Mouse (Mus musculus) gastrocnemius, postnatal 14 days (tissue): ENCODE results near the gene 9530003J23Rik. TPM values are rescaled to one million over a fixed set of nuclear protein-coding genes. Genes with fewer than 3 reads are reported as not detected.

ENCODE experiments used
- DNase-seq: peaks from one replicate; pipeline ENCODE4 v3.0.0; 2021; ENCODE audit warnings: mixed read lengths
- intact Hi-C: fragments of 180-260 bp; cut with DNase I; formaldehyde crosslinking; loops from one replicate; pipeline ENCODE4 v1.15.1; 2025; ENCODE audit warnings: low total_unique reads
- total RNA-seq, 2 experiments: library from RNA; stranded (reverse); gene quantifications; 2 replicates each; pipeline ENCODE4 v1.2.3; 2021

Gene 9530003J23Rik
- total RNA-seq, 2 experiments from 2014 or later, result not detected

DNA sequence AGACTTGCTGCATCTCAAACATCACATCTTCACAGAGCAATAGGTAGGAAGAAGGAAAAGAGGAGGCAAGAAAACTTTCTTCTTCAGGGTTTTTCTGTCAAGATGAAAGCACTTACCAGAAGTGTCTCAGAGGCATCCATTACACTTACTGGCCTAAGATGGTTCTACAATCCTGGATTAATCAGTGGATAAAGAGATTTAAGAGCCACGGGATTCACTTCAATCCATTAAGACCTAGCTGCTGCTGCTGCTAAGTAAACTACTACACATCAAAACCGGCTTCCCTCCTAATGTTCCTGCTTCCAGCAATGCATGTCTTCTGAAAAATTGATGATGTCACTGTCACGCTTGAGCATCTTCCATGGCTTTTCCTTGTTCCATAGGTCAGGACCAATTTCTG lies 41.8 kb downstream of the 9530003J23Rik start:
- DNase-seq, result no peak

DNA sequence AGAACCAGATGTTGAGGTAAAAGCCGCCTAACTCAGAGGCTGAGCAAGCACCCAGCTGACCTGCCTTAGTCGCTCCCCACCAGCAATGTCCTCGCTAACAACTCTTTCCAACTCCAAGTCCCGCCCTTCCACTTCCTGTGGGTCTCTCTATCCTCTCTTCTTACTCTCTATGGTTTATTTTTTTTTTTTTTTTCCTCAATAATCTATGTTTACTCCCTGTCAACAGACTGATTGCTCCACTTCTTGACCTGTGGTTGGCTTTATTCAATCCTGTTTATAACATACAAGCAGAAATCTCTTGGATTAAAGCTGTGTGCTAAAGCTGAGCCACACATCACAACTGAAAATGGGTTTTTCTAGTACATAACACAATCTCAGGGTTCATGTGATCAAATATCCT lies 42.8 kb downstream of the 9530003J23Rik start:
- no peak for DNase-seq
- intact Hi-C loops, result no loop called here

More for the DNA sequence above, 41.8 kb downstream of the 9530003J23Rik start:
- intact Hi-C loops, result no loop called here

DNA sequence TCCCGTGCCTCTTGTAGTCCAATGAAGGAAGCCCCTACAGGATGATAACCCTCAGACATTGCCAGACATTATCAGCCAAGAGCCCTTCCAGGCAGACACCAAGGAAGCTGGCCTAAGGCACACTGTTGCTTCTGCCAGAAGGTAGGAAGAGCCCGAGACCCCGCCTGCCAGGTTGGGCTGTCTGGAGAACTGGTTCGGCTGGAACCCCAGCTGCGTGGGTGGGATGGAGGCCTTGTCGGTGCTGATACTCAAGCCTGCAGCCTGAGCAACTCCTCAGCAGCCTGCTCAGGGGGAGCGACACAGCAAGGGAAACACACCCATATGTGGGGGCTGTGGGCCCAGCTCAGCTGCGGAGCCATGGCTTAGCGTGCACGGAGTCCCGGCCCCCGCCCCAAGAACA lies 43.5 kb downstream of the 9530003J23Rik start:
- intact Hi-C loops, result no loop called here
- no peak for DNase-seq

DNA sequence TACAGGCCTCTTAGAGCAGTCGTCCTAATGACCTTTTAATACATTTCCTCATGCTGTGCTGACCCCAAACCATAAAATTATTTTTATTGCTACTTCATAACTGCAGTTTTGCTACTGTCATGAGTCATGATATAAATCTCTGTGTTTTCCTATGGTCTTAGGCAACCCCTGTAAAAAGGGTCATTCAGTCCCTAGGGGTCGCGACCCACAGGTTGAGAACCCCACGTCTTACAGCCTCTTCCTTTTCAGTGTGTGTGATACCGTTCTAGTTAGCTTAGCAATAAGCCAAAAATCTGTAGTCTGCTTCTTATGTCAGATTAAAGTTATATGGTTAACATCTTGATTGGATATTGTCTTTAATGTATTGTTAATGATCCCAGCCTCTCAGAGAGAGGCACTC lies 45.1 kb downstream of the 9530003J23Rik start:
- no peak for DNase-seq
- intact Hi-C loops, result no loop called here

DNA sequence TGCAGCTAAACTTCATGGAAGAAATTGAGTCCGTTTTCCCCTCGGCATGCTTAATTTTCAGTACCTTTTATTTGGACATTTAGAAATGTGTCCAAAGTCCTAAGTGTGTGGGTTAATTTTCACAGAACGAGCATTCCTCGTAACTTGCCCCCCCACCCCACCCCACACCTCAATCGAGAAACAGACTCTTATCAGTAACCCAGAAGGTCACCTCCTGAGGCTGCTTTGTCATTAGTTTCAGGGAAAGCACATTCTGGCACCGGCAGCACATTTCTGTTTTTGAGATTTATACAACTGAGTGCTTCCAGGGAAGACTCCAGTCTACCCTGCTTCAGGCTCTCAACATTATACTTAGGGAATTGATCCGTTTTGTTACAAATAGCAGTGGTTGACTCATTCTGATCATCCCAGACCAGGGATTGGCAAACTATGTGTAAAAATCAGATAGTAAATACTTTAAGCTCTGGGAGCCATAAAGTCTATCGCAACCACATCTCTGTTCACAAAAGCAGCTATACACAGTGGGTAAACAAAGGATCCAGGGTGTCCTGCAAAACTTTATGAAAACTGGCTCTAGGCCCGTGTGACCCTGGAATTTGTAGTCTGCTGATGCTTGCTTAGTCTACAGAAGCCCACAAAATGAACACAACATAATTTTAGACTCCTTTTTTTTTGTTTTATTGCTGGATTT lies 53.0 kb downstream of the 9530003J23Rik start:
- no peak for DNase-seq
- intact Hi-C loops, result no loop called here

Other genes starting within 250 kb of the 9530003J23Rik start
- gene Lrrc10, start 193.4 kb downstream of the 9530003J23Rik start, total RNA-seq, result not detected
- 100 to 1,000 TPM; 132 to 146 TPM for gene Cct2, start 174.9 kb downstream of the 9530003J23Rik start, total RNA-seq
- gene Frs2, start 90.2 kb downstream of the 9530003J23Rik start, total RNA-seq, result 1 to 10 TPM; 7.9 to 9.4 TPM
- gene Yeats4, start 14.2 kb downstream of the 9530003J23Rik start, total RNA-seq, result 10 to 100 TPM; 16.9 to 18.5 TPM
- gene Lyz2, start 43.6 kb upstream of the 9530003J23Rik start, total RNA-seq, result 10 to 100 TPM; 30.0 to 32.8 TPM
- 1 to 10 TPM; 3.4 to 5.3 TPM for gene Lyz1, start 54.2 kb upstream of the 9530003J23Rik start, total RNA-seq
- gene Cpsf6, start 141.3 kb upstream of the 9530003J23Rik start, total RNA-seq, result 10 to 100 TPM; 25.3 to 29.0 TPM